Mouse (Mus musculus): ENCODE results near the gene Hilpda.

DNA sequence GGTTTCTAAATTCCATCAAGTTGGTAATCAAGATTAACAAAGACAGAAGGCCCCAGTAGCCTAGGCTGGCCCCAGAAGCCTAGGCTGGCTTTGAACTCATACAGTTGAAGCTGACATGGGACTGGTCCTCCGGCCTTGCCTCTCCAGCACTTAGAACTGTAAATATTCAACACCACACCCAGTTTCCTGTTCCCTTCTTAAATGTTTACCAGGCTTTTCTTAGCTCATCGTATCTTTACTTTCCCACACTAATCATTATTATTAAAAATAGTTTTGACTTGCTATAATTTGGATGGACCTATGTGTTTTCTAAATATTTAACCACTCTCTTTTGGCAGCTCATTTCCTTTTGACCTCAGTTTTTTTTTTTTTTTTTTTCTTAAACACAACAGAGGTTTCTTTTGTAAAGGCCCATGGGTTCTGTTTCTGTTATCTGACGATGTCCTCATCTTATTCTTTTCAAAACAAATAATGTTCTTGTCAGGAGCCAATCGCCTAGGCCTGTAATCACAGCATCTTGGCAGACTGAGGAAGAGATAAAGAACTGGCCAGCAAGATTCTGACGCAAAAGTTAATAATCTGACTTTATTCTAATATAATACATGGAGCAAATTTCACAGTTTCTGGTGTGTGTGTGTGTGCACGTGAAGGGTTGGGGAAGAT is 3.2 kb upstream of the Hilpda start:
- TF ChIP-seq GATA1 (IDR thresholded peaks at IDR 0.05; ENCODE audit: borderline replicate concordance, low read length) (no peak), FLI1 (IDR thresholded peaks at IDR 0.05; ENCODE audit: low read length) (no peak)

All from megakaryocyte, embryonic 14.5 days (primary cell).